Mouse (Mus musculus) ES-E14 (cell line): ENCODE results near the gene Aamp.

Experiments
- CHD2 ChIP-seq: IDR thresholded peaks from 2 replicates; pipeline ENCODE4 v1.6.1; 2014; ENCODE audit warnings: mild to moderate bottlenecking, low read depth, low read length, inconsistent platforms
- ZC3H11A ChIP-seq: IDR thresholded peaks from 2 replicates; pipeline ENCODE4 v1.6.1; 2012; ENCODE audit warnings: low read depth, mild to moderate bottlenecking, inconsistent platforms, low read length, borderline replicate concordance
- ZNF384 ChIP-seq: IDR thresholded peaks from 2 replicates; pipeline ENCODE4 v1.6.1; 2012; ENCODE audit warnings: low read depth, low read length, inconsistent platforms

GRCm38 (mm10) chr1:74303509-74304338 is 19.2 kb upstream of the Aamp start:
- TF ChIP-seq ZNF384, result no peak
- TF ChIP-seq CHD2, result no peak
- TF ChIP-seq ZC3H11A, result no peak
